Mouse (Mus musculus) left cerebral cortex, postnatal 36 days (tissue): Measurements from ENCODE around the gene Osbpl6. TPM values are rescaled to one million over a fixed set of nuclear protein-coding genes. Genes with fewer than 3 reads are reported as not detected.

Experiments used
- DNase-seq, 2 experiments: peaks; one replicate each; pipeline ENCODE4 v3.0.0; 2021 to 2022; ENCODE audit warnings: low spot score in 2 of 2, mixed read lengths in 1 of 2
- intact Hi-C: fragments of 180-260 bp; cut with DNase I; formaldehyde crosslinking; loops from one replicate; pipeline ENCODE4 v1.15.1; 2025
- total RNA-seq, 2 experiments: library from RNA; stranded (reverse); gene quantifications; 2 replicates each; pipeline ENCODE4 v1.2.3; 2021

Osbpl6 gene
- 10 to 100 TPM; 43.0 to 60.1 TPM for total RNA-seq

DNA sequence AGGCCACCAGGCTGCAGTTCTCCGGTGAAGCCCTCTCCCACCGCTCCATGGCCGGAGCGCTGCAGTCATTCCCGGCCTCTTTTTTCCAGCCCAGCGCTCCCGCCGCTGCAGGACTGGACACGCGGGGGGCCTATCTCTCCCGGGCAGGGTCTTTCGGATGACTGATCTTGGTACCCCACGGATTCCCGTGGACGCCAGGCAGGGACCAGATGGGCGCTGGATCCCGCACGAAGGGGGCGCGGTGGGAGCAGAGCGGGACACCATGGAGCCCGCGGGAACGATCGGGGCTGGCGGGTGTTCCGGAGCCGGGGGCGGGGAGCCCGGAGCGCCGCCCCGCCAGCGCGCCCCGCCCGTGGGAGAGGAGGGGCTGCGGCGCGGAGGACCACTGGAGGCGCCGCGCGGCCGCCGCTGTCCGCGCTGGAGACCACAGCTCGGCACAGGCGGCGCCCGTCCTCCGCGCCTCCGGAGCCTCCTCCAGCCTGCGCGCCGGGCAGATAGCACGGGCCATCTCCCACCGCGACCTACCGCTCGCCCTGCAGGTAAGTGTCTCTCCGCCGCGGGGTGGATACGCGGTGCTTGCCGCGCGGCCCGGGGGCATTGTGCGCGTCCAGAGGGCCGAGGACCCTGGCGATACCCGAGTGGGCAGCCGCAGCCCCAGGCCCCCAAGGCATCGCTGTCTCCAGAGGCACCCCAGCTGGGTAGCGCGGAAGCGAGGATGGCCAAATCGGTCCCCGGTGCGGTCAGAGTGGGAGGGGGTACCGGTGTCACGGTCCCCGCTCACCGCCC is at the start of gene Osbpl6:
Gene Osbpl6, plus strand, starts transcription at position 358 of the 786 bp plus-strand sequence.
- DNase-seq, result peak; percentile 74 to 87
- intact Hi-C loops, result loop anchor here (2.0 kb wide), 1 partner anchor 36 kb away; no protein-coding TSS in a partner anchor

- DNase-seq, result no peak
- intact Hi-C loops, result loop anchor here (10.0 kb wide), 1 partner anchor 245 kb away; no protein-coding TSS in a partner anchor
These were observed 46.1 kb upstream of the Osbpl6 start, which contains the start of gene Cyct for GRCm38 (mm10) chr2:76360226-76360625. Cyct (minus strand) TSS chr2:76360450.

- no peak for DNase-seq
- intact Hi-C loops, result loop anchor here (10.0 kb wide), 1 partner anchor 247 kb away; no protein-coding TSS in a partner anchor
These were observed 44.2 kb upstream of the Osbpl6 start for GRCm38 (mm10) chr2:76362111-76362510.

DNA sequence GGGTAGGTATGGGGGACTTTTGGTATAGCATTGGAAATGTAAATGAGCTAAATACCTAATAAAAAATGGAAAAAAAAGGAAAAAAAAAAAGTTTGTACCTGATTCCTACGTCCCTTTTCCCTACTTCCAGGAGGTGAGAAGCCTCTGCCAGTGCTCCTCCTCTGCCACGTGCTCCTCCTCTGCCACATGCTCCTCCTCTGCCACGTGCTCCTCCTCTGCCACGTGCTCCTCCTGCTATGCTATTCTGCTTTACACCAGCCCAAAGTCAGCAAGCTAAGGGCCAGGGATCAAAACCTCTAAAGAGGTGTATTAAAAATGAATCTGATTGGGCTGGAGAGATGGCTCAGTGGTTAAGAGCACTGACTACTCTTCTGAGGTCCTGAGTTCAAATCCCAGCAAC is 40.5 kb upstream of the Osbpl6 start:
- intact Hi-C loops, result loop anchor here (10.0 kb wide), 1 partner anchor 251 kb away; no protein-coding TSS in a partner anchor
- DNase-seq, result no peak

DNA sequence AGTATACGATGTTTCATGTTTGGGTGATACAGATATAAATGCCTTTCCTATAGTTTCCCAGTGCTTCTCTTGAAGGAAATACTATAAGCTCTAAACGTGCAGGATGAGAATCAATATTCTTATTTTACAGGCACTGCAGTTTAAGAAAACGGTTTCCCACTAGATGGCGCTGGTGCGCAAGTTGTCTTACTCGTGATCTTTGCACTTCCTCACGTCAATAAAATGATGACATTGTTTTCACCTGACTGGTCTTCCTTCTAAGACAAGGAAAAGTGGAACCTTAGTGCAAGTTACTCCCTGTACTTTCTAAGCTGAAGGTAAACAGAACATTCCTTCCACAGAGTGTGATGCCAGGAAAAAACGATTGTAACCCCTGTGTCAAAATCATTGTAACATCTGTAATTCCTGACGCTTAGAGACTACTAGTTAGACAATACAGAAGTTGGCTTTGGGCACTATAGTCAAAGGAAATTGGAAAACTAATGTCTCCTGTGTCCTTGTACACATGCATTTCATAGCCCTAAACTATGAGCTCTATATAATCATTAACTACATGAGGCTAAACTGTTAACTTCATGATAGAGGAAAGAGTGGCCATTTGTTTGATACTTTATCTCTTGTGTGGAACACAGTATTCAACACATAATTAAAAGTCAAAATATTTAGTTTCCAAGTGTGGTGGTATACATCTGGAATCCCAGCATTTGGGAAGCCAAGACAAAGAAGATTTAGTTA is 39.0 kb upstream of the Osbpl6 start:
- intact Hi-C loops, result loop anchor here (10.0 kb wide), 1 partner anchor 253 kb away; no protein-coding TSS in a partner anchor
- peak; percentile 53 to 67 for DNase-seq

GRCm38 (mm10) chr2:76368861-76369660 is 37.2 kb upstream of the Osbpl6 start:
- DNase-seq, result no peak
- intact Hi-C loops, result loop anchor here (2.0 to 10.0 kb wide), 2 partner anchors 248 to 254 kb away; no protein-coding TSS in a partner anchor

DNA sequence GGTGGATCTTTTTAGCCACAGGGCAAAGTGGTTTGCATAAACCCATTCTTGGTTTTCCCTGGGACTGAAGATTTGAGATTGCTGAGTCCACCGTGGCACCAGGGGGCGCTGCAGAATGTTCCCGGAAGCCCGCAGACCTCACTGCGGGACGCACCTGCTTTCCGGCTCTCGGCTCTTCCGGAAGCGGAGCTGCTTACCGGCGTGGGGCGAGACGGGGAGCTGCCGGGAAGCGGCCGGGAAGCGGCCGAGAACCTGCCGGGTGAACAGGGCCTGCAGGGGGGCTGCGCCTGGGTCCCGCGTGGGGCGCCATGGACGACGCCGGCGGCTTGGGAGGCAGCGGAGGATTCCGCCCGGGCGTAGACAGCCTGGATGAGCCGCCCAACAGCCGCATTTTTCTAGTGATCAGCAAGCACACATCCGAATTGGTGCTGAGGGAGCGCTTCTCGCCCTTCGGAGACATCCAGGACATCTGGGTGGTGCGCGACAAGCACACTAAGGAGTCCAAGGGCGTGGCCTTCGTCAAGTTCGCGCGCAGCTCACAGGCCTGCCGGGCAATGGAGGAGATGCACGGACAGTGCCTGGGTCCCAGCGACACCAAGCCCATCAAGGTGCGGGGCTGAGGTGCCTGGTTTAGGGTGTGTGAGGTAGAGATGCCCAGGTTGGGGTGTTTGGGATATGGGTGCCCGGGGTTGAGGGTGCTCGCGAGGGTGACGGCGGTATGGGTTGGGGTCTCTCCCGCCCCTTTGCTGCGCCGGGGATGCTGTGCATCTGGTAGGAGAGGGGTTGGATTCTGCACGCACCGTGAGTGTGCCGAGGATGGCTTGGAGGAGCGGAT is 36.3 kb upstream of the Osbpl6 start, which contains the start of gene Rbm45:
Gene Rbm45, plus strand, starts transcription at position 164 of the 835 bp plus-strand sequence.
- intact Hi-C loops, result loop anchor here (2.0 to 10.0 kb wide), 3 partner anchors 37 to 255 kb away; partner anchors contain the start of gene Osbpl6
- DNase-seq, result peak; percentile 86 to 88

GRCm38 (mm10) chr2:76370656-76370922 is 35.7 kb upstream of the Osbpl6 start:
- intact Hi-C loops, result loop anchor here (2.0 kb wide), 1 partner anchor 36 kb away; the partner anchor contains the start of gene Osbpl6
- DNase-seq, result no peak

GRCm38 (mm10) chr2:76372244-76372643 is 34.1 kb upstream of the Osbpl6 start:
- intact Hi-C loops, result no loop called here

DNA sequence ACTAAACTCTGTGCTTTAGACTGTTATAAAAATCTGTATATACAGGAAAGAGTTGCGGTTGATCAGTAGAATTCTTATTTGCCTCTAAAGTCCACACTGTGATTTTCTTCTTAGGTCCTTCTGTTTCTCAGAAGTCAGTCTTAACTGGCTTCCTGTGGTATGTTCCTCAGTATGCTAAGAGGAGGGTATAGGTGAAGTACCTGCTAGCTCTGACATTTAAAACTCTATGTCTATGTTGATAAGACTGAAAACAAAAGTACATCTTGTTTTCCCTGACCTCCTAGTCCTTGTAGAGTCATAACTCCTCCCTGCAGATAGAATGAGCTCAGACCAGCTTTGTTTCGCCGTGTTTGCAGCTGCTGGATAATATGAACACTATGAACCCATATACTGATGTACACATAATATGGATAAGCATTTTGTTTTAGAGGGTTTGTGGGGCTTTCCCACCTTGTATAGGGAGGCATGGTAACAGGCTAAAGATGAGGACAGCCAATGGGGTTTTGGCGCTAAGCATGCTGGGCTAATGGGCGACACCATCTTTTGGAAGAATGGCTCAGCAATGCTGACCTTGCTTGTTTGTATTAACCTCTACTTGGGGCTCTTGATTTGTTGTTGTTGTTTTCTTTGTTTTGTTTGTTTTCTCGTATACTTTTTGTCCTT is 31.6 kb upstream of the Osbpl6 start:
- no peak for DNase-seq
- intact Hi-C loops, result no loop called here

More at GRCm38 (mm10) chr2:76372244-76372643, 34.1 kb upstream of the Osbpl6 start:
- DNase-seq, result no peak

DNA sequence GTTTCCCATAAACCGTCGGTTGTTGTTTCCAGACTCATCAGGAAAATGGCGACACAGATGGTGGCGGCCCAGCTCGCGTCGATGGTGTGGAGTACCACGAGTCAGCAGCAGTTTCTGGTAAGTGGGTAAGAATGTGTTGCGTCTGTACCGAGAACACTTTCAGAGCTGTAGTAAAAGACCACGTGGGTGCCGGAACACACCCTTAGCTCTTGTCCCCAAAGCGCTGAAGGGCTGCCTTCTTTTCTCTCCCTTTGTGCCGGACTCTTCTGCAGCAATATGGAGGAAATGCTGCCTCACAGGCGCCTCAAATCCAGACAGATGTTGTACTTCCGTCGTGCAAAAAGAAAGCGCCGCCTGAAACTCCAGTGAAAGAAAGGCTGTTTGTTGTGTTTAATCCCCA is 27.7 kb upstream of the Osbpl6 start:
- intact Hi-C loops, result no loop called here
- no peak for DNase-seq

GRCm38 (mm10) chr2:76386531-76386930 is 19.8 kb upstream of the Osbpl6 start:
- DNase-seq, result no peak
- intact Hi-C loops, result no loop called here

- intact Hi-C loops, result no loop called here
- no peak for DNase-seq
These were observed 6.1 kb upstream of the Osbpl6 start for GRCm38 (mm10) chr2:76400178-76400577.

DNA sequence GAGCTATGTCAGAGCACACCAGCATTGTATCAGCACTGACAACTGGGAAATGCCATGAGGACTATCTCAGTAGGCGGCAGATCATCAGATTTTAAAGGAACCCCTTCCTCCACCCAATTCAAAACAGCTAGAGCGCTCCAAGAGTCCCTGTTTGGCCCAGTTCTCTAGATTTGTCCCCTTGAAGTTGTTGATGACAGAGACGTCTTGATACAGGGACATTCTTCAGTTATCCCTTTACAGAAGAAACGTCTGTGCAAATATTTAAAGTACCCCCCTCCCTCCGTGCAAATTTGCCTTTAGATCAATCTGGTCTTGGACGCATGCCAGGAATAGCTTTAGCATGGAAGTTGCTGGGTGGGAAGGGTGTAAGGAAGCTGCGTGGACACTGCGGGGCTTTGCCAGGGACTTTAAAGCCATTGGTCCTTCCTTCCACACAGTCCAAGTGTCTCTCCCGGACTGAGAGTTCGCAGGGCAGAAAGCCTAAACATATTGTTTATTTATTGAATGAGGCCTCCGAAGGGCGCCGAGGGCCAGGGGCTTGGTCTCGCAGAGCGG is 635 bp upstream of the Osbpl6 start:
- DNase-seq, result peak; percentile 11 to 24
- intact Hi-C loops, result loop anchor here (2.0 kb wide), 1 partner anchor 35 kb away; no protein-coding TSS in a partner anchor

- intact Hi-C loops, result loop anchor here (2.0 kb wide), 1 partner anchor 36 kb away; no protein-coding TSS in a partner anchor
- DNase-seq, result peak; percentile 77 to 81
These were observed 681 bp downstream of the Osbpl6 start for GRCm38 (mm10) chr2:76406937-76407441.

GRCm38 (mm10) chr2:76409526-76409925 is 3.2 kb downstream of the Osbpl6 start:
- intact Hi-C loops, result no loop called here
- no peak for DNase-seq

- no peak for DNase-seq
- intact Hi-C loops, result no loop called here
These were observed 3.7 kb downstream of the Osbpl6 start for GRCm38 (mm10) chr2:76409986-76410385.
